Mouse (Mus musculus) intestine, embryonic 14.5 days (tissue): Measurements from ENCODE around the gene Thap12. TPM values are rescaled to one million over a fixed set of nuclear protein-coding genes. Genes with fewer than 3 reads are reported as not detected.

Source experiments
- ATAC-seq: fragments of 200-750 bp; cut with Nextera tagmentation; replicated peaks from 2 replicates; pipeline ENCODE4 v1.8.0; 2017; ENCODE audit warnings: low read depth, moderate number of reproducible peaks, moderate TSS enrichment, moderate library complexity; ENCODE audit not compliant: low FRiP score, low TSS enrichment
- DNase-seq: peaks from one replicate; pipeline ENCODE4 v3.0.0-alpha.2; 2018; ENCODE audit warnings: low spot score
- H3K27ac ChIP-seq: fragments of 300-500 bp; sonication (generic); 2 replicates; pipeline ENCODE4 v1.5.1; 2014; ENCODE audit warnings: low read depth, mild to moderate bottlenecking, control low read depth
- H3K27me3 ChIP-seq: fragments of 300-500 bp; sonication (generic); replicated peaks from 2 replicates; pipeline ENCODE4 v1.6.1; 2014; ENCODE audit warnings: low read length, control low read depth; ENCODE audit not compliant: control insufficient read depth, insufficient read depth
- H3K36me3 ChIP-seq: fragments of 300-500 bp; sonication (generic); 2 replicates; pipeline ENCODE4 v1.6.1; 2014; ENCODE audit warnings: low read length, control low read depth; ENCODE audit not compliant: control insufficient read depth, insufficient read depth
- H3K4me1 ChIP-seq: fragments of 300-500 bp; sonication (generic); replicated peaks from 2 replicates; pipeline ENCODE4 v1.6.1; 2014; ENCODE audit warnings: low read length, control low read depth, mixed read lengths; ENCODE audit not compliant: control insufficient read depth, insufficient read depth
- H3K4me2 ChIP-seq: fragments of 300-500 bp; sonication (generic); 2 replicates; pipeline ENCODE4 v1.6.1; 2014; ENCODE audit warnings: low read length
- H3K4me3 ChIP-seq: fragments of 300-500 bp; sonication (generic); 2 replicates; pipeline ENCODE4 v1.5.1; 2014; ENCODE audit warnings: low read depth, low read length, control low read depth, mixed read lengths
- H3K9ac ChIP-seq: fragments of 300-500 bp; sonication (generic); 2 replicates; pipeline ENCODE4 v1.6.1; 2014; ENCODE audit warnings: mild to moderate bottlenecking, low read length
- H3K9me3 ChIP-seq: fragments of 300-500 bp; sonication (generic); 2 replicates; pipeline ENCODE4 v1.6.1; 2016; ENCODE audit warnings: low read length, control low read depth; ENCODE audit not compliant: control insufficient read depth
- WGBS: fragments of 180-500 bp; shearing (Covaris S2); extraction: QIAGEN DNeasy Blood & Tissue Kit; methylation state at CpG from one replicate; pipeline ENCODE4 v1.1.7; 2014; 5-methylcytosine and 5-hydroxymethylcytosine counted together
- polyA plus RNA-seq: library from polyadenylated mRNA; unstranded; fragments of >200 nt; fragmentation: Nextera tagmentation; extraction: Ambion mirVana; gene quantifications from 2 replicates; pipeline ENCODE4 v1.2.1, GENCODE M21; 2014

Gene Thap12
- polyA plus RNA-seq, 1 experiment from 2014 or later: 58.8 TPM

GRCm38 (mm10) chr7:98713661-98714060 is 10.8 kb downstream of the Thap12 start:
- 92% methylated on average over 3 of the region's 3 CpGs for WGBS
- ATAC-seq: no peak
- H3K36me3 ChIP-seq: peaks cover 82% of the 10 kb centered on the region

GRCm38 (mm10) chr7:98717438-98717837 is 14.5 kb downstream of the Thap12 start:
- no peak for DNase-seq

More at GRCm38 (mm10) chr7:98713661-98714060, 10.8 kb downstream of the Thap12 start:
- Histone ChIP-seq H3K4me2 (no peak overlapping the region), H3K9ac (no peak overlapping the region), H3K4me3 (no peak overlapping the region), H3K27me3 (no peaks in the 10 kb centered on the region), H3K27ac (no peak overlapping the region), H3K4me1 (no peaks in the 10 kb centered on the region), H3K9me3 (no peaks in the 10 kb centered on the region)
- no peak for DNase-seq

GRCm38 (mm10) chr7:98719761-98720160 is 16.9 kb downstream of the Thap12 start:
- Histone ChIP-seq H3K27ac (no peak overlapping the region), H3K9me3 (no peaks in the 10 kb centered on the region), H3K4me2 (no peak overlapping the region), H3K4me3 (no peak overlapping the region), H3K36me3 (peaks cover 36% of the 10 kb centered on the region), H3K4me1 (no peaks in the 10 kb centered on the region; the same call in 1 of the 2 replicates), H3K9ac (no peak overlapping the region), H3K27me3 (no peaks in the 10 kb centered on the region)
- ATAC-seq (no peak), DNase-seq (no peak)
- WGBS: 79% methylated on average over 3 of the region's 3 CpGs

More at GRCm38 (mm10) chr7:98717438-98717837, 14.5 kb downstream of the Thap12 start:
- Histone ChIP-seq H3K4me1 (no peaks in the 10 kb centered on the region), H3K4me3 (no peak overlapping the region), H3K4me2 (no peak overlapping the region), H3K9me3 (no peaks in the 10 kb centered on the region), H3K27ac (no peak overlapping the region), H3K9ac (no peak overlapping the region), H3K27me3 (no peaks in the 10 kb centered on the region), H3K36me3 (peaks cover 59% of the 10 kb centered on the region)
- ATAC-seq: no peak
- WGBS: 74% methylated on average over 3 of the region's 3 CpGs

- Histone ChIP-seq H3K9me3 (no peaks in the 10 kb centered on the region), H3K36me3 (peaks cover 27% of the 10 kb centered on the region), H3K27ac (no peak overlapping the region), H3K4me2 (no peak overlapping the region), H3K4me1 (no peaks in the 10 kb centered on the region; the same call in 1 of the 2 replicates), H3K4me3 (no peak overlapping the region), H3K27me3 (no peaks in the 10 kb centered on the region), H3K9ac (no peak overlapping the region)
- DNase-seq: no peak
- 68% methylated on average over 3 of the region's 3 CpGs for WGBS
- no peak for ATAC-seq
Measured at GRCm38 (mm10) chr7:98720731-98721130, 17.8 kb downstream of the Thap12 start.

GRCm38 (mm10) chr7:98721172-98721571 is 18.3 kb downstream of the Thap12 start:
- H3K9ac ChIP-seq: no peak overlapping the region
- ATAC-seq: no peak
- H3K9me3 ChIP-seq: no peaks in the 10 kb centered on the region
- no peak overlapping the region for H3K4me2 ChIP-seq
- no peak overlapping the region for H3K4me3 ChIP-seq
- peaks cover 22% of the 10 kb centered on the region for H3K36me3 ChIP-seq
- no peaks in the 10 kb centered on the region; the same call in 1 of the 2 replicates for H3K4me1 ChIP-seq
- 47% methylated on average over 5 of the region's 5 CpGs for WGBS
- no peaks in the 10 kb centered on the region for H3K27me3 ChIP-seq
- DNase-seq: no peak
- no peak overlapping the region for H3K27ac ChIP-seq

- ATAC-seq (no peak), DNase-seq (no peak)
- Histone ChIP-seq H3K9me3 (no peaks in the 10 kb centered on the region), H3K27me3 (no peaks in the 10 kb centered on the region), H3K4me3 (no peak overlapping the region), H3K9ac (no peak overlapping the region), H3K36me3 (peaks cover 18% of the 10 kb centered on the region), H3K27ac (no peak overlapping the region), H3K4me1 (no peaks in the 10 kb centered on the region; the same call in 1 of the 2 replicates), H3K4me2 (no peak overlapping the region)
- WGBS: 66% methylated on average over 6 of the region's 6 CpGs
Measured at GRCm38 (mm10) chr7:98721623-98722022, 18.7 kb downstream of the Thap12 start.

- 0 out of 2 replicates have a peak, but pooled peaks cover 3% of the 10 kb centered on the region for H3K27me3 ChIP-seq
- H3K27ac ChIP-seq: no peak overlapping the region
- no peaks in the 10 kb centered on the region for H3K36me3 ChIP-seq
- H3K4me3 ChIP-seq: no peak overlapping the region
- H3K4me2 ChIP-seq: no peak overlapping the region
- DNase-seq: no peak
- ATAC-seq: no peak
- H3K9me3 ChIP-seq: no peaks in the 10 kb centered on the region
- no peak overlapping the region for H3K9ac ChIP-seq
- H3K4me1 ChIP-seq: no peaks in the 10 kb centered on the region; the same call in 1 of the 2 replicates
- WGBS: 84% methylated on average over 6 of the region's 6 CpGs
Measured at GRCm38 (mm10) chr7:98725686-98726195, 22.8 kb downstream of the Thap12 start.

GRCm38 (mm10) chr7:98727986-98728385 is 25.1 kb downstream of the Thap12 start:
- no peaks in the 10 kb centered on the region for H3K36me3 ChIP-seq
- H3K4me3 ChIP-seq: no peak overlapping the region
- H3K27ac ChIP-seq: no peak overlapping the region
- H3K9ac ChIP-seq: no peak overlapping the region
- 0 out of 2 replicates have a peak, but pooled peaks cover 3% of the 10 kb centered on the region for H3K27me3 ChIP-seq
- WGBS: 80% methylated on average over 1 of the region's 1 CpGs
- no peaks in the 10 kb centered on the region for H3K9me3 ChIP-seq
- no peaks in the 10 kb centered on the region; the same call in 1 of the 2 replicates for H3K4me1 ChIP-seq
- ATAC-seq: no peak
- DNase-seq: no peak
- H3K4me2 ChIP-seq: no peak overlapping the region

- Histone ChIP-seq H3K9me3 (no peaks in the 10 kb centered on the region), H3K4me3 (no peak overlapping the region), H3K27me3 (0 out of 2 replicates have a peak, but pooled peaks cover 3% of the 10 kb centered on the region), H3K27ac (no peak overlapping the region), H3K4me1 (no peaks in the 10 kb centered on the region), H3K9ac (no peak overlapping the region), H3K36me3 (no peaks in the 10 kb centered on the region), H3K4me2 (no peak overlapping the region)
- DNase-seq: no peak
- no peak for ATAC-seq
- WGBS: 74% methylated on average over 3 of the region's 3 CpGs
Measured at GRCm38 (mm10) chr7:98728499-98728898, 25.6 kb downstream of the Thap12 start.
